Mouse (Mus musculus) midbrain, embryonic 14.5 days (tissue): ENCODE measurements around the gene Inf2. TPM values are rescaled to one million over a fixed set of nuclear protein-coding genes. Genes with fewer than 3 reads are reported as not detected.

Experiments
- ATAC-seq: fragments of 200-750 bp; cut with Nextera tagmentation; 2 replicates; pipeline ENCODE4 v1.8.0; 2017; ENCODE audit warnings: moderate number of reproducible peaks, moderate library complexity; ENCODE audit not compliant: low FRiP score, low TSS enrichment
- DNase-seq: peaks from one replicate; pipeline ENCODE4 v3.0.0-alpha.2; 2015
- H3K27ac ChIP-seq: fragments of 300-500 bp; sonication (generic); replicated peaks from 2 replicates; pipeline ENCODE4 v1.5.1; 2014; ENCODE audit warnings: mild to moderate bottlenecking, low read depth, low read length, moderate library complexity
- H3K27me3 ChIP-seq: fragments of 300-500 bp; sonication (generic); 2 replicates; pipeline ENCODE4 v1.6.1; 2014; ENCODE audit warnings: low read length, control low read depth, mixed read lengths; ENCODE audit not compliant: control insufficient read depth, insufficient read depth
- H3K36me3 ChIP-seq: fragments of 300-500 bp; sonication (generic); 2 replicates; pipeline ENCODE4 v1.6.1; 2014; ENCODE audit warnings: low read length, control low read depth; ENCODE audit not compliant: control insufficient read depth, insufficient read depth
- H3K4me1 ChIP-seq: fragments of 300-500 bp; sonication (generic); 2 replicates; pipeline ENCODE4 v1.6.1; 2014; ENCODE audit warnings: mild to moderate bottlenecking, antibody characterized with exemption, low read length, control low read depth; ENCODE audit not compliant: control insufficient read depth, insufficient read depth
- H3K4me2 ChIP-seq: fragments of 300-500 bp; sonication (generic); 2 replicates; pipeline ENCODE4 v1.6.1; 2014; ENCODE audit warnings: mild to moderate bottlenecking, low read length, moderate library complexity
- H3K4me3 ChIP-seq: fragments of 300-500 bp; sonication (generic); replicated peaks from 2 replicates; pipeline ENCODE4 v1.5.1; 2014; ENCODE audit warnings: low read depth, low read length
- H3K9ac ChIP-seq: fragments of 300-500 bp; sonication (generic); replicated peaks from 2 replicates; pipeline ENCODE4 v1.6.1; 2014; ENCODE audit warnings: mild to moderate bottlenecking, low read length, moderate library complexity
- H3K9me3 ChIP-seq: fragments of 300-500 bp; sonication (generic); 2 replicates; pipeline ENCODE4 v1.6.1; 2016; ENCODE audit warnings: low read length, control low read depth, mixed read lengths; ENCODE audit not compliant: control insufficient read depth
- WGBS: fragments of 180-500 bp; shearing (Covaris S2); extraction: QIAGEN DNeasy Blood & Tissue Kit; methylation state at CpG from one replicate; pipeline ENCODE4 v1.1.7; 2014; 5-methylcytosine and 5-hydroxymethylcytosine counted together
- polyA plus RNA-seq: library from polyadenylated mRNA; unstranded; fragments of >200 nt; fragmentation: Nextera tagmentation; extraction: Ambion mirVana; gene quantifications from 2 replicates; pipeline ENCODE4 v1.2.1, GENCODE M21; 2014

The Inf2 gene
- polyA plus RNA-seq, 1 experiment from 2014 or later = 1.6 TPM

DNA sequence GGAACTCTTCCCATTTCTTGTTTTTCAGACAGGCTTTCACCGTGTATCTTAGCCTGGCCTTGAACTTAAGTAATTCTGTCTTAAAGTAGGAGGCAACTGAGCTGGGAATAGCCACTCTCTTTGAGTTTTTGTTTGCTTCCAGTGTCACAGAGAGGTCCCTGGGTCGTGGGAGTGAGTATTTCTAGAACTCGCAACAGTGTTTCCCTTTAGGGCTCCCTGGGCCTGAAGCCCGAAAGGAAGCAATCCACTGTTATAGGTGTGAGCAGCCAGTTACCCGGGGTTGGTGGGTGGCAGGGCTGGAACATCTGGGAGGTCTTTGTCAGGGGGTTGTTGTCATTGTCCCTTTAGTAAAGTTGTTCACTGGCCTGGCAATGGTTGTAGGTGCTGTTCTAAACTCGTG, 57.6 kb downstream of the Inf2 start:
- Histone ChIP-seq H3K36me3 (peaks cover 28% of the 10 kb centered on the region), H3K9ac (no peak overlapping the region; the same call in 1 of the 2 replicates), H3K4me1 (peaks cover 12% of the 10 kb centered on the region), H3K27ac (no peak overlapping the region), H3K9me3 (no peaks in the 10 kb centered on the region), H3K4me3 (no peak overlapping the region), H3K27me3 (no peaks in the 10 kb centered on the region), H3K4me2 (peak overlapping the region; percentile 91)
- WGBS = 63% methylated on average over 6 of the region's 6 CpGs
- ATAC-seq (no peak), DNase-seq (no peak)

DNA sequence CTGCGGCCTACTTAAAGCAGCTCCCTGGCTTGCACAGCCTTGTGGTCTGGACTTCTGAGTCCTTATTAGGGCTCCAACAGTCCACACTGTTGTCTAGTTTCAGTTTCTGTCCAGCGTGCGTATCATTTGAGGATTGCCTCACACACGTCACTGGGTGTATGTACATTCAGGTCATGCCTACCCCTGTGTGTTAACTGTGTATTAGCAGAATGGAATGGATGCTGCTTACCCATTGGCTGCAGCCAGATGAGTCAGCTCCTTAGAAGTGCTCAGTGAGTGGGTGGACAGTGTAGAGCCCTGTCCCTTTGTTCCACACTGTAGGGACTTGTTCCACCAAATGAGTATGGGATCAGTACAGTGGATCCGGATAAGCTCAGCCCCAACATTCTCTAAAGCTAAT, 59.5 kb downstream of the Inf2 start:
- H3K4me1 ChIP-seq = peaks cover 12% of the 10 kb centered on the region
- no peaks in the 10 kb centered on the region for H3K9me3 ChIP-seq
- H3K4me2 ChIP-seq = no peak overlapping the region
- H3K9ac ChIP-seq = no peak overlapping the region
- H3K27me3 ChIP-seq = no peaks in the 10 kb centered on the region
- WGBS = 94% methylated on average over 5 of the region's 5 CpGs
- H3K27ac ChIP-seq = no peak overlapping the region
- H3K36me3 ChIP-seq = peaks cover 43% of the 10 kb centered on the region
- H3K4me3 ChIP-seq = no peak overlapping the region
- no peak for DNase-seq
- ATAC-seq = no peak

DNA sequence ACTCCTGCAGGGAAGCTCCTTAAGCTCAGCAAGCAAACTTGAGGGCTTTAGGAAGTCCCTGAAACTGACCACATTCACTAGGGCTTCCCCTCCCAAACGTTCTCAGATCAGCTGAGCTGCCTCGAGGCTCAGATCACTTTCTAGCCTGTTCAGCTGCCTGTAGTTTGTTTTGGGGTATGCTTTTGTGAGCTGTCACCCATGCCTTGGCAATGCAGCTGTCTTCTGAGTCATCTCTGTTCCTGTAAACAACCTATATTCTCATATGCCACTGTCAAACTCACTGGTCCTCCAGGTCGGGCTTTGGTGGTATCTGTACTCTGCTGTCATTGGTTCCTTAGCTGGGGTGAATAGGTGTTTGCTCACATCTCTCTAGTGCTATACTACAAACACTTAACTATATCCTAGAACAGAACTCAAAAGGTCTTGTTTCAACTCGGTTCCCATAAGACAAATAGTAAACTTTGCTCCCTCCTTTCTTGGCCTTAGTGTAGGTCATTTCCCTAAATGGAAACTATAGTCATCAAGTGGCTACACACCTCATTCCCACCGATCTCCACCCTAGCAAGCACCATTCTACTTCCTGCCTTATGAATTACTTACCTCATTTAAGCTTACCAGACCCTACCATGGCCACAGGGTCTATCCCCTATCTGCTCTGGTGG, 63.3 kb downstream of the Inf2 start:
- Histone ChIP-seq H3K4me1 (no peaks in the 10 kb centered on the region), H3K36me3 (peaks cover 79% of the 10 kb centered on the region), H3K4me3 (no peak overlapping the region), H3K9me3 (no peaks in the 10 kb centered on the region), H3K9ac (no peak overlapping the region), H3K4me2 (no peak overlapping the region), H3K27me3 (no peaks in the 10 kb centered on the region), H3K27ac (no peak overlapping the region)
- 79% methylated on average over 5 of the region's 5 CpGs for WGBS
- DNase-seq (no peak), ATAC-seq (no peak)

DNA sequence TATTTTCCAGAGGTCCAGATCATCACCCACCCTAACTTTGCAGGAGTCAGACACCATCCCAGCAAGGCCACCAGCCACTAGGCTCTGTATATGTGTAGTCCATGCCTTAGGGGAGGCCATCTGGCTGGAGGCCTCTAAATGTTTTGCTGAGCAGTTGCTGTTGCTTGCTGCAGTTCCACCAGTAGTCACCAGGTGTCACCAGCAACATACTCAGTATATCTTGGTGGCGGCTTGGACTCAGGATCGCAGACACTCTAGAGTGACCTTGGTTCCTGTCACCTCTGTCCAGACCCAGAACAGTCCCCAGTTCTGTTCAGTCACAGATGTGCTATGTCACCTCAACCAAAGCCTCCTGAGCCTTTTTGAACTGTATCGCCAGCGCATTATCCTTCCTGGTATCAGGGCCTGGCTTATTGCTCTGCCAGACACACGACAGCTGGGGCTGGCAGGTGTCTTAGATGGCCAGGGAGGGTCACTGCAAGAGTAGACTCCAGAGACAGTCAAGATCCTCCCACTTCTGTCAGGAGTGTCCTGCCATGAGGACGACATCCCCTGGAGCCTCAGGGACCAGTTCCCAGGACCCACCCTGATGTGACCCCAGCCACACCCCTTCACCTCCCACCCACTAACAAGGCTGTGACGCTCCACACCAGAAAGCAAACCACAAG, 64.7 kb downstream of the Inf2 start:
- H3K27ac ChIP-seq = no peak overlapping the region
- H3K4me3 ChIP-seq = no peak overlapping the region
- no peak overlapping the region for H3K4me2 ChIP-seq
- H3K9ac ChIP-seq = no peak overlapping the region
- H3K4me1 ChIP-seq = no peaks in the 10 kb centered on the region
- ATAC-seq (peak; percentile 74), DNase-seq (peak; percentile 93)
- WGBS = 52% methylated on average over 7 of the region's 7 CpGs
- H3K9me3 ChIP-seq = no peaks in the 10 kb centered on the region
- no peaks in the 10 kb centered on the region for H3K27me3 ChIP-seq
- H3K36me3 ChIP-seq = peaks cover 89% of the 10 kb centered on the region

DNA sequence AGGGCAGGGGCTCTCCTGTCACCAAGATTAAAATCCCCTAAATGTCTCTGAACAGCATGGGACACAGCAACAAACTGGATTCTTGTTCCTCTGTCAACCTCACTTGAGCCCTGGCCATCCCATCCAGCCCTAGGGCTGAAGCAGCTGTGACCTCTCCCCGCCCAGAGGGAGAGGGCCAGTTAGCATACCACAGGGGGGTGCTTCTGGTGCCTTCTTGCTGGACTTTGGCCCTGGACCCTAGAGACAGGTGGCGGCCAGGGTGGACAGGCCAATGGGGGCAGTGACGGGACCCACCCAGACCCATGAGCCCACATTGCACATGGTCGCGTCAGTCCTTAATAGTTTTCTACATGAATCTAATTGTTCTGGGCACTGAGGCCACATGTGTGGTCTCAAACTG, 65.5 kb downstream of the Inf2 start:
- Histone ChIP-seq H3K9me3 (no peaks in the 10 kb centered on the region), H3K4me1 (no peaks in the 10 kb centered on the region), H3K4me2 (no peak overlapping the region), H3K9ac (no peak overlapping the region), H3K36me3 (peaks cover 89% of the 10 kb centered on the region), H3K27me3 (no peaks in the 10 kb centered on the region), H3K27ac (no peak overlapping the region), H3K4me3 (no peak overlapping the region)
- 91% methylated on average over 5 of the region's 5 CpGs for WGBS
- DNase-seq (no peak), ATAC-seq (no peak)

DNA sequence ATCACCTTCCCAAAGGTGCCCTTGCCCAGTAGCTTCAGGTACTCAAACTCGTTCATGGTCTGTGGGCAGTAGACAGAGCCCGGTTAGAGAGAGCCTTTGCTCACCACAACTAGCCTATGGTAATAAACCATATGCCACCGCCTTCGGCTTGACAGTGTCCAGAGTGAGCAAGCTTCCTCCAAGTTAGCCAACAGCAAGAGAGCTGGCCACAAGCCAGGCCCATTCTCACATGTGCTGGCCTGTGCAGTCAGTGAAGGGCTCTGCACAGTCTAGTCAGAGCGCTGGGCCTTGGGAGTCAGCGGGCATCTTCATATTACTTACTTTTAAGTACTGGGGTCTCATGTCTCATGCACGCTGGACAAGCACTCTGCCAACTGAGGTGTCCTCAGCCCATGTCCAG, 70.0 kb downstream of the Inf2 start:
- Histone ChIP-seq H3K27ac (no peak overlapping the region), H3K9me3 (no peaks in the 10 kb centered on the region), H3K27me3 (no peaks in the 10 kb centered on the region), H3K4me3 (no peak overlapping the region), H3K4me1 (peaks cover 28% of the 10 kb centered on the region), H3K36me3 (peaks cover 93% of the 10 kb centered on the region), H3K9ac (no peak overlapping the region), H3K4me2 (no peak overlapping the region)
- ATAC-seq (no peak), DNase-seq (no peak)
- 93% methylated on average over 7 of the region's 7 CpGs for WGBS

DNA sequence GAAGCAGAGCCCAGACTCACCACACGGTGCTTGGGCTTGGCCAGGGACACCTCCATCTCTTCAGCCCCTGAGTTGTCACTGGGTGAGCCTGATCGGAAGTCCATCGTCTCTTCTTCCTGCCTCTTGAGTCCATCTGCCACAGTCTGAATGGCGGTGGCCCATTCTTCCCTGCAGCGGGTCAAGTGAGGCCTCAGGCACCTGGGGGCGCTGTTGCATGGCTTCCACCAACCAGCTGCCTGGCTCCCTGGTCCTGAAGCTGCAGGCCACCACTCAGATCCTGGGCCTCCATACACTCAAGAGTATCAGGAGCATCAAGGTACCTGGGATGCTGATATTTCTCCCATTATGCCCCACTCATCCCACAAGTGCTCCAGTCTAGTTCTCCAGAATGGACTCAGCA, 70.5 kb downstream of the Inf2 start:
- DNase-seq (no peak), ATAC-seq (no peak)
- no peak overlapping the region for H3K4me3 ChIP-seq
- H3K9ac ChIP-seq = no peak overlapping the region
- H3K4me1 ChIP-seq = peaks cover 32% of the 10 kb centered on the region
- H3K27ac ChIP-seq = no peak overlapping the region
- no peaks in the 10 kb centered on the region for H3K27me3 ChIP-seq
- H3K9me3 ChIP-seq = no peaks in the 10 kb centered on the region
- no peak overlapping the region for H3K4me2 ChIP-seq
- peaks cover 88% of the 10 kb centered on the region for H3K36me3 ChIP-seq
- WGBS = 83% methylated on average over 6 of the region's 6 CpGs

DNA sequence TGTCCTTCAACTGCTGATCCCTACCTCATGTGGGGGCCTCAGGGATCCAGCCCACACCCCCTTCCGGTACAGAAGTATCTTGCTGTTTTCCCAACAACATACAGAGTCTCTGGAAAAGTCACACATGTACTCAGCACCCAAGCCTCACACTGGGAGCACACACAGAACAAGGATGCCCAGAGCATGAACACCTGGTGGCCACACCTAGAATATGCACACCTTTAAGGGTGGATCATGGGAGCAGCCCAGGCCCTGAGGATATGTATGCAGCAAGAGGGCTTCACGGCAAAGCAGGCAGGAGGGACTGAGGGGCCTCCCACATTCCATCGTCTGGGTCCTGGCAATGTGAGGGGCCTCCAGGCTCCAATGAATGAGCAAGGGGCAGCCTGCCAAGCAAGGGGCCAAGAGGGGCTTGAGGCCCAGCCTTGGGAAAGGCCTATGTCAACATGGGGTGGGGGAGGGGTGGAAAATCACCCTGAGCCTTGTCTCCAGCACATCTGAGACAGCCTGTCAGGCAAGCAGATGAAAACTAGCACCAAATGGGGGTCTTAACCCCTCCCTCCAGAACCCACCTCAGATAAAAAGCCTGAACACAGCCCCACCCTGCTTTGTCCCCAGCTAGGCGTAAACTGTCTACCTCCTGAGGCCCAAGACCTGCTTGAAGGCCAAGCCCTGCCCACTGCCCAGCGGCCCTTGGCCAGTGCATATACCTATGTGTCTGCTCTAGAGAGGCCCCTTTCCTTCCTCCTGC, 72.2 kb downstream of the Inf2 start:
- Histone ChIP-seq H3K36me3 (peaks cover 79% of the 10 kb centered on the region), H3K27ac (peak overlapping the region; percentile 78), H3K4me1 (peaks cover 48% of the 10 kb centered on the region), H3K9me3 (no peaks in the 10 kb centered on the region), H3K4me2 (peak overlapping the region; percentile 14; the same call in 1 of the 2 replicates), H3K4me3 (no peak overlapping the region), H3K27me3 (no peaks in the 10 kb centered on the region), H3K9ac (peak overlapping the region; percentile 32; the same call in 1 of the 2 replicates)
- DNase-seq (peak; percentile 87), ATAC-seq (peak; percentile 48)
- 24% methylated on average over 5 of the region's 5 CpGs for WGBS
